Mouse (Mus musculus) regulatory T cell (primary cell): Measurements from ENCODE around the gene Itpr1.
"Not testable (repeated sequence)": the region's sequence is repeated elsewhere in the genome, so short reads cannot be mapped to it uniquely, and the experiment has no call there.

Source experiments
- in situ Hi-C: fragments of 300-600 bp; cut with MboI, MseI; formaldehyde crosslinking; loops from one replicate; pipeline ENCODE4 v1.15.1; 2025; ENCODE audit warnings: high pct_unique_total_duplicates

Itpr1 gene

DNA sequence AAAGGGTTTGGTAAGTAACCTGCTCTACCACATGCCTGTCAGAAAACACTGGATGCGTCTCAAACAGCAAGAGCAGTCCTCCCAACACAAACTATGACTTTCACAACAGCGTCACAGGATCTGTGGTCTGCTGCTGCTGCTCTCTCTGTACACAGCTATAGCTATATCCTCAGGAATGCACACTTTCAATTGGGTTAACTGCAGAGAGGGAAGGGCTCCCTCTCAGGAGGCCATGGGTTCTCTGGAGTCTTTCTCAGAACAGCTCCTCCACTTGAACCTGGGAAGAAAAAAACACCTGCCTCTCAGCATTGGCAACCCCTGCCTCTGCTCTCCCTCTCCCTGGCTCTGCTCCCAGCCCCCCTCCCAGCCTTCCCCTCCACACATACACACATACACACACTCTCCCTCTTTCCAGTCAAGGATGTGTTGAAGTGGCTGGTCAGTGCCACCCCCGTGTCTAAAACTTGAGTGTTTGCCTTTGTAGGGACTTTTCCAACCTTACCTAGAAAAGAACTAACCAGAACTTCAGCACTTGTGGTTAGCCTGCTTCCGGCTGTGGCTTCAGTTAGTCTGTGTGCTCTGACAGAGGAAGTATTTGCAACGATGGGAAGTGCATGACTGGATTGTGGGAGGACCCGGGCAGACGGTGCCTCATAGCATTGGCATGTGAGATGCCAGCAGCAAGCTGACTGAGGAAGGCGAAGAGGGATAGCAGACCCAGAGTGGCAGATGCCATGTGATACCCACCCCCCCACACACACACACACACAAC, 323.8 kb downstream of the Itpr1 start:
- in situ Hi-C loops: loop anchor here (5.0 kb wide), 2 partner anchors 89 to 374 kb away; no protein-coding TSS in a partner anchor

DNA sequence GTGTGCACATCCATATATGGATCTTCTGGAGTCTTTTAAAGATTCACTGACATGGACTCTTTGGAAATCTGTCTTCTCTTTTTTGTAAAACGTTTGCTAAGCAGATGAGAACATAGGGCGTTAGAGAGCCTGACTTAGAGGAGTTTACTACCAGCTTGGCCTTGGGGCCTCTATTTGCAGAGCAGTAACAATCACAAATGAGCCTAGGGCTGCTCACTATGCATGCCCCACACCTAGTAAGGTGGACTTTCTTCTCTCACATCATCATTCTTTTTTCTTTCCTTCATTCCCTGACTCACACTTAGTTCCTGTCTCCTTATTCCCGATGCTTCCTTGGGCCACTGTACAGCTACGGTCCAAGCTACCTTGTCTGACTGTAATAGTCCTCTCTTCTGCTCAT, 325.5 kb downstream of the Itpr1 start:
- in situ Hi-C loops: loop anchor here (5.0 kb wide), 2 partner anchors 91 to 376 kb away; no protein-coding TSS in a partner anchor

DNA sequence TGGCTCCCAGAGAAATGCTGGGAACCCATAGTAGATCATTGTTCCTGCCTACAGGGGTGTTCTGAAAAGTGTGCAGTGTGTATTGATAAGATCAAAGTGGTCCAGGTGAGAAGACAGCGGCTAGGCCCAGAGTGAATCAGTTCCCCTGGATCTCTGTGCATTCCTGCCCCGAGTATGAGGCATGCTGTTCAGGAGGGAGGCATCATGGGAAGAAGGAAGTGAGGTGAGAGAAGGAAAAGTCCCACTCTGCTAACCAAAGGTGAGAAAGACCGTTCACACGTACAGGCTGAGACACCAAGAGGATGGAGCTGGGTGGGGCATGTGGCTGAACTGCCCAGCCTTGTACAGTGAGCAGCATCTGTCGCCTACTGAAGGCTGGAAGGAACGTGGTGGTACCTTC, 327.5 kb downstream of the Itpr1 start:
- in situ Hi-C loops: no loop called here

DNA sequence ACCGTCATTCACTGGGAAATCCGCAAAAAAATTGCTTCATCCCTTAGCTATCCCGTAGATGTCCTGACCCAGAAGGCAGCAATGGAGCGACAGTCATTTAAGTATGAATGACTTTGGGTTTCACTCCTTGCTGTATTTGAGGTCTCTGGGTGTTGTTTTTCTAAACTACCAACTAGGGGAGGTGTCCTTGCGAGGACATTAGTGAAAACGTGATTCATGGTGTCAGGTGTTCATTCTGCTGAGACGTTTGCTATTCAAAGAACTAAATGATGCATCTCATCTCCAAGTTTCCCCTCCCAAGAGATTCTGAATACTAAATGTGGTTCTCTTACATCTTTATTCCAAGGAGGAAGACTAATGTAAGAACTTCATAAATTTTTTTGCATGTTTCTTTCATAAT, 332.0 kb downstream of the Itpr1 start:
- in situ Hi-C loops: no loop called here

DNA sequence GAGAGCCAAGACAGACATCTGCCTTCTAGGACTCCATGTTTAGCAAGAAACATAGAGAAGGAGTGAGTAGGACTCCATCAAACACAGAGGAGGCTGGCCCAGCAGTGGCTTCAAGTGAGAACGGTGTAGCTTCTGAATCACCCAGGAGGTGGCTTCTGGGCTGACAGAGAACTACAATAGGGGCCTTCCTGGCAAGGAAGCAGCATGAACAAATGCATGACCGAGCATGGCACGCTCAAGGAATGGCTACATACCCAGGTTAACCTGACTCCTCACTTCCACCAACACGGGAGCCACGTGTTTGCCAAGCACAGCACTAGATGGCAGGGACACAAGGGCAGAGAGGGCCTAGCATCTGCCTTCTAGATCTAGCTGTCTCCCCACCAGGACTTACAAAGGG, 332.6 kb downstream of the Itpr1 start:
- in situ Hi-C loops: no loop called here

DNA sequence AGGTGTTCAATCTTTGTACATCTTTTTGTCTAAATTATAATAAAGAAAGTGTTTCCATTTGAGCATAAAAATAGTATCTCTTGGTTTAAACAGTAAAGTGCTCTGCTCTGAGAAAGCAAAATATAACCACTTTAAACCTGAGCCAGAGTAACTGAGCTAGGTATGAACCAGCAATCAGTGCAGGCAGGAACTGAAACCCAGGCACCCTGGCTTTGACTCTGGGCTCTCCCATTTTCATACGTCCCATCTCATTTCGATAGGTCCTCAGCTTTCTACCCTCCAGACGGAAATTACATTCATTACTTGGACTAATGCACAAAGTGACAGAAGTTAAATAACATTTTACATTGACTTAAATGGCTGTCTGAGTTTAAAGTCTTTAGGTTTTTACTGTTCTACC, 335.5 kb downstream of the Itpr1 start:
- in situ Hi-C loops: no loop called here

DNA sequence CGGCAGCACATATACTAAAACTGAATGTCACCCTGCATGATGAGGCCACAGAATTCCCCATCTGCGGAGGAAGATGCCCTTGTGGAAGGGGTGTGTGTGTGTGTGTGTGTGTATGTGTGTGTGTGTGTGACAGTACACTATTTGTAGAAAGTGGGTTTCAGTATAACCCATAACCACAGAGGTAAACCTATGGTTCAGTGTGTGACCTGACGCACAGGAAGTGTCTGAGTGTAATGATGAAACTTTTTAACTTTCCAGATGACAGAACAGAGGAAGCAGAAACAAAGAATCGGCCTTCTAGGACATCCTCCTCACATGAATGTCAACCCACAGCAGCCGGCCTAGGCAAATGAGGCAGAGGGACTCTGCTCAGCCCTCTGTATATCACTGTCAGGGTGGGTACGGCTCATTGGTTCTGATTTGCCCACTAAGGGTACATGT, 336.6 kb downstream of the Itpr1 start:
- in situ Hi-C loops: no loop called here

DNA sequence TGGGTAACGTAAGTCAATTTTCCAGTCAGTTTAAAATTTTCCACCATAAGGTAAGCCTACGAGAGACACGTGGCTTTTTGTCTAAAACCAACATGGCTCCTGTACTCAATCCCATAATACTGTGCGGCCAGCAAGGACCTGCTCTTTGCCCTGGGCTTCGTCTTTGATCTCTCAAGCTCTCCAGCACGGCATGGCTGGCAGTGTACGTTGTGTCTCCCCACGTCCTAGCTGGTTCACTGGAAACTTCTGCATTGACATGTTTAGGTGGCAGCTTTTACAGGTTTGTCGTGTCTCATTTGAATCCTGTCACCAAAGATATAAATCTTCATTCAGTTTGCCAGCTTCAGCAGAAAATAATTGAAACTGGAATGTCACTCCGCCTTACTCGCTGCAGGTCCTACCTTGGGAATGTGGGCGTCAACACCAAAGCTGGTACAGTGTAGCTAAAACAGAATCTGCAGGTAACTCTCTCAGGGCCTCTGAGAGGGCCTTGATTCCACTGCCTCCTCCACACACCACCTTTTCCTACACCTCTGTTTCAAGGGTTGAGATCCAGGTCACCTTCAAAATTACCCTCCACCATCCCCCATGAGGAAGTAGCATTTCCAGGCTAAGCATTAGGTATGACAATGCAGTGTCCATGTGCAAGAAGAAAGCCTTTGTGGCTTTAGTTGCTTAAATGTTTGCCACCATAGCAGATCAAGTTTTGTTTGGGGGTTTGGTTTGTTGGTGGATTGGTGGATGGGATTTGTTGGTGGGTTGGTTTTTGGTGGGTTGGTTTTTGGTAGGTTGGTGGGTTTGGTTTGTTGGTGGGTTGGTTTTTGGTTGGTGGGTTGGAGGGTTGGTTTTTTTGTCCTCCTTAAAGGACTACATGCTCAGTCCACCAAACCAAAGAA, 339.1 kb downstream of the Itpr1 start:
- in situ Hi-C loops: loop anchor here (5.0 to 10.0 kb wide), 2 partner anchors 110 to 1757 kb away; partner anchors contain the start of gene Bhlhe40

DNA sequence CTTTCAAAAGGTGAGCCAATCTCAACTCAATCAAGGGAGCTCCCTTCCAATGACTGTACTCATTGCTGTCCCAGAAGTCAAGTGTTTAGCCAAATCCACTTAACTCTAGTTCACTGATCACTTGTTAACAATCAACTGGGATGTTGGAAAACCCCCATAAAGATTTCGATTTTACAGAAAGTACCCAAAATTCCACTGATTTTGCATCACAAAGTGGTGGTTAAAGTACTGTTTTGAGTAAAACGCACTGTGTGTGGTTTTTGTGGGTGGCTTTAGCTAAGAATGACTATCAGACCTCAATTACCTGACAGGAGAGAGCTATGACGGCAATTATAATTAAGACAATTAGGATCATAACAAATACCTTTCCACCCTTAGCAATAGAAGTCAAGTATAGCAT, 340.1 kb downstream of the Itpr1 start:
- in situ Hi-C loops: loop anchor here (5.0 to 10.0 kb wide), 2 partner anchors 109 to 1758 kb away; partner anchors contain the start of gene Bhlhe40

DNA sequence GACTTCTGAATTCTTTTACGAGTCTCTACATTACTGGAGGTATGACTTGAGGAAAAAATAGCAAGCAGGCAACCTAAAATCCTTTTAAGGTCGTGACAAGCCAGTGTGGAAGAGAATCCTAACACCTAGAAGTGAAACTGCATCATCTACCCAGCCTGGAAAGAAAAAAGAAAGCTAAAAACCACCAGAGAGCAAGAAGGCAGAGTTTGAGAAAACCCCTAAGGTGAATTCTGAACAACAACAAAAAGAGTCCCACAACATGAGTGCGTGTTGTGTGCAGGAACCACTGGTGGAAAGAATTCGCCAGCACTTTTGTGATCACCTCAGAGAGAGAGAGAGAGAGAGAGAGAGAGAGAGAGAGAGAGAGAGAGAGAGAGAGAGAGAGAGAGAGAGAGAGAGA, 340.6 kb downstream of the Itpr1 start:
- in situ Hi-C loops: loop anchor here (5.0 to 10.0 kb wide), 2 partner anchors 109 to 1759 kb away; partner anchors contain the start of gene Bhlhe40

DNA sequence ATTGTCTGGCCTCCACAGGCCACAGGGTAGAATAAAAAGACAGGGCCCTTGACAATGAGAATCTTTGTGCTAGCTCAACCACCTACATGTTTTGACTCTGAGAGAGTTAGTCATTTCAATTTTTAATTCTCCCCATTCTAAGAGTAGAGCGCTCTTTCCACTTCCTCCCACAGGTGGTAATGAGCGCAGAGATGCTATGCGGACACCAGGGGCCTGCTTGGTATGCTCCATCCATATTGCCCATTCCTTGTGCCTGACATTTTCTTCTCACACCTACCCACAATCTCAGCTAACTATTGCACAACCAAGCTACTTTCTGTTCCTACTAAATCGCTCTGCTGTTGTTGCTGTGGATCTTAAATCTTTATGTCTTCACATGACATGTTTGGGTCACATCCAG, 341.5 kb downstream of the Itpr1 start:
- in situ Hi-C loops: loop anchor here (5.0 to 10.0 kb wide), 2 partner anchors 108 to 1760 kb away; partner anchors contain the start of gene Bhlhe40

DNA sequence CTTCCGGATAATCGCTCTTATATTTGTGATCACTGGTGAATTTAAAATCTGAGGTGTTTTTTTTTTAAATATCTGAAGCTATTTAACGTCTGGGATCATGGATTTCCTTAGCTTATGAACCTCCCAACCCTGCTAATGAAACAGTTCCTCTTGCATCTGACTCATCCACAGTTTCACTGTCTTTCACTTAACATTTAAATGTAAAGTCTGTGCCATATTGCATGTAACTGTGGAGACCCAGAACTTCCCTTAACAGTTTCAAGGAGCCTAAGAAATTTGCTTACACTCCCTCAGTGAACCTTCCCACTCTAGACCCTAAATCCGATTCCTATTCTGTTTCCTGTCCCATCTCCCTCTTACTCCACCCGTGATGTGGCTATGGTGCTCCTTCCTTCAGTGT, 342.0 kb downstream of the Itpr1 start:
- in situ Hi-C loops: loop anchor here (5.0 to 10.0 kb wide), 2 partner anchors 107 to 1760 kb away; partner anchors contain the start of gene Bhlhe40

DNA sequence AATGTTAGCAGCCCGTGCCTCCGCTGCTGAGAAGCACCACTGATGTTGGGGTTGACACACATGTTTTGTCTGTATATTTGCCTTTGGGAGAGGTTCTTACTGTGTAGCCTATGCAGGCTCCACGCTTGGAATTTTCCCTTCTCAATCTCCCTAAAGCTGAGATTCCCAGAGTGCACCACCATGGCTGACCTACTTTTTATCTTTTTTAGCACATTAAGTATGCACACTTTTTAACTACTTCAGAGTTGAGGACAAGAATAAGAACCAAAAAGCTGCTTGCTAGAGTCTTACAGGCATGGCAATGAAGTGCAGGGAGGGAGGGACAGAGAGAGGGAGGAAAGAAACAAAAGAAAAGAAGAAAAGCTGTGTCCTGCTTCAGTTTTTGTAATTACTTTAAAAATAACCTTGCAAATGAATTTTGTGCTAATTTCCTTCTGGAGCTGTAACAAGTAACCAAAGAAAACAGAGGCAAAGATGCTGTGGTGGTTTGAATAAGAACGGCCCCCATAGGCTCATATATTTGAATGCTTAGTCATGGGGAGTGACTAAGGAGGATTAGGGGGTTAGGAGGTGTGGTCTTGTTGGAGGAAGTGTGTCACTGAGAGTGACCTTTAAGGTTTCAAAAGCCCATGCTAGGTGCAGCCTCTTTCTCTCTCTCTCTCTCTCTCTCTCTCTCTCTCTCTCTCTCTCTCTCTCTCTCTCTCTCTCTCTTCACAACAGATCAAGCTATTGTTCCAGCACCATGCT, 344.9 kb downstream of the Itpr1 start:
- in situ Hi-C loops: loop anchor here (10.0 kb wide), 1 partner anchor 1763 kb away; no protein-coding TSS in a partner anchor

DNA sequence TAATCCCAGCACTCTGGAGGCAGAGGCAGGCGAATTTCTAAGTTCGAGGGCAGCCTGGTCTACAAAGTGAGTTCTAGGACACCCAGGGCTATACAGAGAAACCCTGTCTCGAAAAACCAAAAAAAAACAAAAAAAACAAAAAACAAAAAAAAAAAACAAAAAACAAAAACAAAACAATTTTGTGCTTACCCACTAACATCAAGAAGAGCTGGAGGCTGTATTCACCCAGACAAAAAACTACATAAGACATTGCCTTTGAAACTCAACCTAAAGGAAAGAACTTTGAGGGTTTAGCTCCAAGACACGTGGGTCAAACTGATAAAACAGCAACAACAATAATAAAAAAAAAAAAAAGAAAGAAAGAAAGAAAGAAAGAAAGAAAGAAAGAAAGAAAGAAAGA, 346.3 kb downstream of the Itpr1 start:
- in situ Hi-C loops: loop anchor here (10.0 kb wide), 1 partner anchor 1764 kb away; no protein-coding TSS in a partner anchor

DNA sequence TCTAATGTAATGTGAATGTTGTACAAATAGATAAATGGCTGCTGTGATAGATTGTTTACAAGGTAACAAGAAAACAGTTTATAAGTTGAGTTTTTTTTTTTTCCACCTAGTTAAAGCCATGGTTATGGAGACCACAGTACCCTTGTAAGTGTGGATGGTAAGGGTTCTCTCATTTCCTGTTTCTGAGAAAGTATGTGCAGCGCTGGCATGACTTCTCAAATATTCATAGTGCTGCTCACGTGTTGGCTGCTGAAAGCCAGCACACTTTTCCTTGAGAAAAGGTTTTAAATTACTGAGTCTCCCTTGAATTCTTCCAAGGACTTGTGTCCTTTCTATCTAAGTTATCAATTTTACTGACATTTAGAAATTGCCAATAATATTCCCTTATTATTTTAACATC, 350.1 kb downstream of the Itpr1 start:
- in situ Hi-C loops: no loop called here

DNA sequence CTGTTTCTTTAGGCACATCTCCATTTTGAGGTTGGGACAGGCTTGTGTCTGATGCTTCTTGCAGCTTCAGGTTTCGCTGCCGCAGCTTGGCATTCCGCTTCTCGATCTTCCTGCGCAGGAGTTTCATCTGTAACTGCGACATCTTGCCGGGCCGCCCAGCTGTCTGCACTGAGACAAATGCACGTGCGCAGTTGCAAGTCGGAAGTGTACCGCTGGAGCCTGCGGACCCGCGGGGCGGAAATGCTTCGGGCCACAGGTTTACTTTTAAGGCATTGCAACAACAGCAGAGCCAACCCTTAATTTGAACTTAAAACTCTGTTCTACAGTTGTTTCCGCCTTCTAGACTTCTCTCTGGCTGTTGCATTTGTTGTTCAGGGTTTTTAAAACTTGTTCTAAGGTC, 352.6 kb downstream of the Itpr1 start:
- in situ Hi-C loops: not testable (repeated sequence)

DNA sequence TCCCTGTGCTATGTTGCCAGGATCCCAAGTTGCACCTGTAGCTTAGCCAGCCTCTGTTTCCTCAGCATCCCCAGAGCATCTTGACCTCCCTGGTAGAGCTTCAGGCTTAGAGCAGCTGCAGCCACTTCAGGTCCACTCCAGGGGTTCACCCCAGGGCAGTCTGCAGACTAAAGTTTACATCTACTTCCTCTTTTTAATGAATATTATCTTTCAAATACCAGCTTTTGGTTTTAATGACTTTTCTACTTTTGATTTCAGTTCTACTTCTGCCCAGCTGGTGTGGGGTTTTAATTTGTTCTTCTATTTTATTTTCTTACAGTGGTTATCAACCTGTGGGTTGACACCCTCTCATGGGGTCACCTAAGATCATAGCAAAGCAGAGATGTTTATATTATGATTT, 353.7 kb downstream of the Itpr1 start:
- in situ Hi-C loops: no loop called here

DNA sequence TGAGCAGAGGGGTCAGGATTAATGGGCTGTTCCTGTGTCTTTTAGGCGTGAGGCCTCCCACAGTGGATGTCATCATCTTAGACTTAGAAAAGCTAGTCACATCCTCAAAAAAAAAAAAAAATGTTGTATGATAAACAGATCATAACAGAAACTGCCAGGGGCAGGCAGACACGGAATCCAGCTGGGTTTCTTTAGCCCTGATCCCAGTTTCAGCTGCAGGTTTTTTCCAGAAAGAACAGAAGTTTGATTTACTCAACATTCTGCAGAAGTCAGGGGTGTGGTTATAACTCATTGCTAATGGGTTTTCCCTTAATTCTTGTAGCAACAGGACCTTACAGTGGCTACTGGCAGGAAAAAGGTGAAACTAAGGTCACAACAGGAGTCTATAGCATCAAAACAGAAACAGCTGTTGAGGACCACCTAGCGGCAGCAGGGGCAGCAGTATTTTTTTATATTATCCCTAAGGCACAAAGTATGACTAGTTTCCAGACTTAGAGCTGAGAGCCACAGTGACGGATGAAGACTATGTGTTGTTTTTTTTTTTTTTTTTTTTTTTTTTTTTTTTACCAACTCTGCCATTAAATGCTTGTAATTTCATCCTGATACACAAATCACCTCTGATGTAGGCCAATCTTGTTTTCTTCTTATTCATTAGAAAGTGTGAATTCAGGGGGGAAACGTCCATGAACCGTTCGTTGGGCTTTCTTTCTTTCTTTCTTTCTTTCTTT, 356.7 kb downstream of the Itpr1 start:
- in situ Hi-C loops: no loop called here

DNA sequence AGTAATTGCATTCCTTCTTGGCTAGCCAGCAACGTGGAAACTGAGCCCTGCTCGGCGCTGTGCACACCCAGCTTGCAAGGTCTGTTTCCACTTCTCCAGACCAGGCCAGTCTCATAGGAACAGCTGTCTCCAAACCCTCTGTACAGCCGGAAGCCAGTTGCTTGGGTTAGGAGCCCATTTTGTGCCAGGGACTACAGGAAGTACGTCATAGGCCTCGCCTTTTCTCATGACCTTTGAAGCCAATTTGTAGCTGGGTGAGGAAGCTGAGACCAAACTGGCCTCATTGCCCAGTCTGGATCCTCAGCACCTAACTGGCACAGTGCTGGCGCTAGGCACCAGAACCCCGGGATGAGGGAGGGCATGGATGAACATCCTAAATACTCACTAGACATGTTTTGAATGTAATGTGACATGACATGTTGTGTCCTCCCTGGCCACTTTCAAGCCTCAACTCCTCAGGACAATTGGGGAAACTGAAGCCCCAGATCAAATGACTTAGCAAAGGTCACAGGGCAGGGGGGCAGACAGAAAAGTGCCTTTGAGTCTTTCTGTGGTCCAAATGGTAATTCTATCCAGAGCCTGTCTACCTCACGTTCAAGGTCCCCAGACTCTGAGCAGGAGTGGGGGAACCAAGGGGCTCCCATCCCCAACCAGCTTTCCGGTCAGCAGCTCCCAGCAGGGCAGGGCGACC, 357.6 kb downstream of the Itpr1 start:
- in situ Hi-C loops: no loop called here

DNA sequence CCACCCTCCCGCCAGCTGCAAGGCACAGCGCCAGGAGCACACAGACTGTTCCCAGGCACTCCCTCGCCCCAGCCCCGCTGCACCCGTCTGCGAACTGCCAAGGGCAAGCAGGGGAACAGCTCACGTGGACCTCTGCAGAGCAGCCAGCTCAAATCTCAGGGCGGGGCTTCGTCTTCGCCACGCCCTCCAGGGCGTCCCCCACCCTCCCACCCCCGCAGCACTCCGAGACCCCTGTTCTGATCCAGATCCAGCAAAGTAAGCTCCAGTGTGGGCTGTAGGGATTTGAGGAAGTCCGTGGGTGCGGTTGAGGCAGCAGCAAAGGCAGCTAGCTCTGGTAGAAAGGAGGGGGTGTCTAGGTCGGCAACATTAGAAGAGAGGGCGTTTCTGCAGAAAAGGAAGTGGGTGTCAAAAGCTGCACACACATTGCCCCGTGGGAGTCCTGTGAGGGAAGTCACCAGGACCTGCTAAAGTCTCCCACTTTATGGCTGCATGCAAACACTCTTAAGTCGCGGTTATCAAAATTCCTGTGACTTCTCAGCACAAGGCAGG, 358.2 kb downstream of the Itpr1 start:
- in situ Hi-C loops: no loop called here
